Mouse (Mus musculus) erythroblast, embryonic 14.5 days (primary cell): Measurements from ENCODE around the gene Tns1. TPM values are rescaled to one million over a fixed set of nuclear protein-coding genes. Genes with fewer than 3 reads are reported as not detected.

Source experiments
- H3K27me3 ChIP-seq: 2 replicates; pipeline ENCODE4 v1.6.1; 2012; ENCODE audit warnings: inconsistent platforms; ENCODE audit not compliant: control insufficient read depth
- H3K36me3 ChIP-seq: 2 replicates; pipeline ENCODE4 v1.6.1; 2012; ENCODE audit warnings: mild to moderate bottlenecking, inconsistent platforms; ENCODE audit not compliant: control insufficient read depth
- H3K4me1 ChIP-seq: 2 replicates; pipeline ENCODE4 v1.6.1; 2012; ENCODE audit warnings: inconsistent platforms; ENCODE audit not compliant: control insufficient read depth
- H3K4me3 ChIP-seq: replicated peaks from 2 replicates; pipeline ENCODE3; 2012; ENCODE audit warnings: moderate library complexity, mild to moderate bottlenecking, inconsistent platforms
- H3K9me3 ChIP-seq: 2 replicates; pipeline ENCODE4 v1.6.1; 2012; ENCODE audit warnings: low read length, inconsistent platforms, mixed read lengths; ENCODE audit not compliant: control insufficient read depth
- GATA1 ChIP-seq: IDR thresholded peaks from 2 replicates; pipeline ENCODE4 v1.6.1; 2012; ENCODE audit warnings: low read length, inconsistent platforms, mixed read lengths
- TAL1 ChIP-seq: IDR thresholded peaks from 3 replicates; pipeline ENCODE4 v1.6.1; 2012; ENCODE audit warnings: low read length, inconsistent platforms, mixed read lengths
- polyA plus RNA-seq: library from polyadenylated mRNA; stranded (reverse); fragments of >175 nt; gene quantifications from 2 replicates; pipeline ENCODE4 v1.2.3, GENCODE M21; 2012

Tns1 gene
- polyA plus RNA-seq, 1 experiment = 3.6 TPM

GRCm38 (mm10) chr1:73947525-73948304, 176.5 kb downstream of the Tns1 start:
- Histone ChIP-seq H3K4me1 (no peaks in the 10 kb centered on the region), H3K27me3 (no peaks in the 10 kb centered on the region), H3K36me3 (peaks cover 20% of the 10 kb centered on the region), H3K9me3 (no peaks in the 10 kb centered on the region), H3K4me3 (no peak overlapping the region)
- TF ChIP-seq TAL1 (no peak), GATA1 (no peak)

GRCm38 (mm10) chr1:73946701-73947100, 177.5 kb downstream of the Tns1 start:
- H3K27me3 ChIP-seq = no peaks in the 10 kb centered on the region

GRCm38 (mm10) chr1:73944393-73944792, 179.9 kb downstream of the Tns1 start:
- TF ChIP-seq TAL1 (no peak), GATA1 (no peak)
- Histone ChIP-seq H3K9me3 (no peaks in the 10 kb centered on the region), H3K36me3 (peaks cover 16% of the 10 kb centered on the region), H3K27me3 (no peaks in the 10 kb centered on the region), H3K4me3 (no peak overlapping the region), H3K4me1 (peaks cover 5% of the 10 kb centered on the region)

More at GRCm38 (mm10) chr1:73946701-73947100, 177.5 kb downstream of the Tns1 start:
- no peaks in the 10 kb centered on the region for H3K4me1 ChIP-seq
- TF ChIP-seq TAL1 (no peak), GATA1 (no peak)
- no peaks in the 10 kb centered on the region for H3K9me3 ChIP-seq
- peaks cover 12% of the 10 kb centered on the region for H3K36me3 ChIP-seq
- no peak overlapping the region for H3K4me3 ChIP-seq

GRCm38 (mm10) chr1:73943667-73944289, 180.5 kb downstream of the Tns1 start:
- H3K4me3 ChIP-seq = no peak overlapping the region
- TF ChIP-seq TAL1 = no peak
- no peak for TF ChIP-seq GATA1
- peaks cover 16% of the 10 kb centered on the region for H3K36me3 ChIP-seq
- H3K27me3 ChIP-seq = no peaks in the 10 kb centered on the region
- no peaks in the 10 kb centered on the region for H3K9me3 ChIP-seq
- peaks cover 6% of the 10 kb centered on the region for H3K4me1 ChIP-seq

GRCm38 (mm10) chr1:73943255-73943654, 181.0 kb downstream of the Tns1 start:
- no peak for TF ChIP-seq GATA1
- no peak for TF ChIP-seq TAL1
- Histone ChIP-seq H3K36me3 (peaks cover 18% of the 10 kb centered on the region), H3K4me1 (peaks cover 7% of the 10 kb centered on the region), H3K9me3 (no peaks in the 10 kb centered on the region), H3K27me3 (no peaks in the 10 kb centered on the region), H3K4me3 (no peak overlapping the region)

- no peak overlapping the region for H3K4me3 ChIP-seq
- no peaks in the 10 kb centered on the region for H3K9me3 ChIP-seq
- H3K36me3 ChIP-seq = peaks cover 24% of the 10 kb centered on the region
- no peaks in the 10 kb centered on the region for H3K27me3 ChIP-seq
- TF ChIP-seq GATA1 = no peak
- no peak for TF ChIP-seq TAL1
- H3K4me1 ChIP-seq = peaks cover 9% of the 10 kb centered on the region
These were observed 182.0 kb downstream of the Tns1 start for GRCm38 (mm10) chr1:73942243-73942642.

- H3K9me3 ChIP-seq = no peaks in the 10 kb centered on the region
- no peak for TF ChIP-seq TAL1
- TF ChIP-seq GATA1 = no peak
- H3K36me3 ChIP-seq = peaks cover 28% of the 10 kb centered on the region
- no peaks in the 10 kb centered on the region for H3K27me3 ChIP-seq
- H3K4me3 ChIP-seq = no peak overlapping the region
- H3K4me1 ChIP-seq = peaks cover 9% of the 10 kb centered on the region
These were observed 182.6 kb downstream of the Tns1 start for GRCm38 (mm10) chr1:73941697-73942096.

GRCm38 (mm10) chr1:73940491-73941204, 183.6 kb downstream of the Tns1 start:
- TF ChIP-seq TAL1 (no peak), GATA1 (no peak)
- no peak overlapping the region for H3K4me3 ChIP-seq
- H3K27me3 ChIP-seq = no peaks in the 10 kb centered on the region
- H3K9me3 ChIP-seq = no peaks in the 10 kb centered on the region
- peaks cover 9% of the 10 kb centered on the region for H3K4me1 ChIP-seq
- peaks cover 38% of the 10 kb centered on the region for H3K36me3 ChIP-seq

- Histone ChIP-seq H3K4me1 (peaks cover 9% of the 10 kb centered on the region), H3K4me3 (no peak overlapping the region), H3K27me3 (no peaks in the 10 kb centered on the region), H3K36me3 (peaks cover 53% of the 10 kb centered on the region), H3K9me3 (no peaks in the 10 kb centered on the region)
- TF ChIP-seq TAL1 = no peak
These were observed 185.7 kb downstream of the Tns1 start for GRCm38 (mm10) chr1:73938597-73938996.
